Mouse (Mus musculus): ENCODE measurements around the gene Zfp27. TPM values are rescaled to one million over a fixed set of nuclear protein-coding genes. Genes with fewer than 3 reads are reported as not detected.

Zfp27 gene
- polyA plus RNA-seq, 1 experiment from 2014 or later = 19.2 TPM

DNA sequence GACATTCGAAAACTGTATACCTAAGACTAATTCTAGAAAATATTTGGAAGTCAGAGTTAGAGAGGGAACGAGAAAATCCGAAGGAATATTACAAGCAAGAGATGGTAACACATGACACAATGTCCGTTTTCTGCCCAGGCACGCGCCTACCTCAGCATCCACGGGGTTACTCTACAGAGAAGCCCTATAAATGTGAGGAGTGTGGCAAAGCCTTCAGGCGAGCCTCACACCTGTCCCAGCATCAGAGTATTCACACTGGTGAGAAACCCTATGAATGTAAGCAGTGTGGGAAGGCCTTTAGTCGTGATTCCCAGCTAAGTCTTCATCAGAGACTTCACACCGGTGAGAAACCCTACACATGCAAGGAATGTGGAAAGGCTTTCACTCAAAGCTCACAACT, 32.1 kb downstream of the Zfp27 start:
- ATAC-seq (no peak), DNase-seq (ENCODE audit: low spot score) (no peak)
- H3K4me2 ChIP-seq (ENCODE audit: low read length) = no peak overlapping the region
- H3K9me3 ChIP-seq (replicated peaks; ENCODE audit: control insufficient read depth, low read length) = peaks cover 32% of the 10 kb centered on the region
- H3K27ac ChIP-seq (ENCODE audit: low read depth, low read length) = no peak overlapping the region
- no peak overlapping the region for H3K4me3 ChIP-seq (ENCODE audit: low read depth, low read length)
- H3K27me3 ChIP-seq (replicated peaks; ENCODE audit: control insufficient read depth, insufficient read depth, low read length) = no peaks in the 10 kb centered on the region
- H3K9ac ChIP-seq (ENCODE audit: low read length) = no peak overlapping the region
- H3K36me3 ChIP-seq (ENCODE audit: control insufficient read depth, insufficient read depth, low read length) = peaks cover 19% of the 10 kb centered on the region
- H3K4me1 ChIP-seq (ENCODE audit: control insufficient read depth, insufficient read depth, low read length) = no peaks in the 10 kb centered on the region
- 92% methylated on average over 10 of the region's 10 CpGs for WGBS

DNA sequence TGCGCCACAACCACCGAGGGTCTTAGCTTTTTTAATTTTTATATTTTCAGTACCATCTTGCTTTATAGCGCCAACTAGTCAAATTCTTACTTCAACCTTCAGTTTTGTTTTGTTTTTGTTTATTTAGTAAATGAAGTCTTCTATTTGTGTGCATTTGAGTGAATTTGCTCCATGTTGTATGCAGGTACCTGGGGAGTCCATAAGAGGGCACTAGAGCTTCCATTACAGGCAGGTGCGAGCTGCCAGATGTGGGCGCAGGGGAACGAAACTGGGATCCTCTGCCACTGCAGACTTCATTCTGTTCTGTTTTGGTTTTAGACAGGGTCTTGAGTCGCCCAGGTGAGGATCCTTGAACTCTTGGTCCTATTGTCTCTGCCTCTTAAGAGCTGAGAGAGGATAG, 44.7 kb downstream of the Zfp27 start:
- DNase-seq (ENCODE audit: low spot score) (no peak), ATAC-seq (no peak)
- Histone ChIP-seq H3K27ac (ENCODE audit: low read depth, low read length) (no peak overlapping the region), H3K4me1 (ENCODE audit: control insufficient read depth, insufficient read depth, low read length) (peaks cover 6% of the 10 kb centered on the region; the same call in 1 of the 2 replicates), H3K27me3 (replicated peaks; ENCODE audit: control insufficient read depth, insufficient read depth, low read length) (no peaks in the 10 kb centered on the region), H3K4me2 (ENCODE audit: low read length) (no peak overlapping the region), H3K9me3 (replicated peaks; ENCODE audit: control insufficient read depth, low read length) (no peaks in the 10 kb centered on the region), H3K9ac (ENCODE audit: low read length) (no peak overlapping the region), H3K36me3 (ENCODE audit: control insufficient read depth, insufficient read depth, low read length) (no peaks in the 10 kb centered on the region), H3K4me3 (ENCODE audit: low read depth, low read length) (no peak overlapping the region)
- WGBS = 84% methylated on average over 7 of the region's 7 CpGs

DNA sequence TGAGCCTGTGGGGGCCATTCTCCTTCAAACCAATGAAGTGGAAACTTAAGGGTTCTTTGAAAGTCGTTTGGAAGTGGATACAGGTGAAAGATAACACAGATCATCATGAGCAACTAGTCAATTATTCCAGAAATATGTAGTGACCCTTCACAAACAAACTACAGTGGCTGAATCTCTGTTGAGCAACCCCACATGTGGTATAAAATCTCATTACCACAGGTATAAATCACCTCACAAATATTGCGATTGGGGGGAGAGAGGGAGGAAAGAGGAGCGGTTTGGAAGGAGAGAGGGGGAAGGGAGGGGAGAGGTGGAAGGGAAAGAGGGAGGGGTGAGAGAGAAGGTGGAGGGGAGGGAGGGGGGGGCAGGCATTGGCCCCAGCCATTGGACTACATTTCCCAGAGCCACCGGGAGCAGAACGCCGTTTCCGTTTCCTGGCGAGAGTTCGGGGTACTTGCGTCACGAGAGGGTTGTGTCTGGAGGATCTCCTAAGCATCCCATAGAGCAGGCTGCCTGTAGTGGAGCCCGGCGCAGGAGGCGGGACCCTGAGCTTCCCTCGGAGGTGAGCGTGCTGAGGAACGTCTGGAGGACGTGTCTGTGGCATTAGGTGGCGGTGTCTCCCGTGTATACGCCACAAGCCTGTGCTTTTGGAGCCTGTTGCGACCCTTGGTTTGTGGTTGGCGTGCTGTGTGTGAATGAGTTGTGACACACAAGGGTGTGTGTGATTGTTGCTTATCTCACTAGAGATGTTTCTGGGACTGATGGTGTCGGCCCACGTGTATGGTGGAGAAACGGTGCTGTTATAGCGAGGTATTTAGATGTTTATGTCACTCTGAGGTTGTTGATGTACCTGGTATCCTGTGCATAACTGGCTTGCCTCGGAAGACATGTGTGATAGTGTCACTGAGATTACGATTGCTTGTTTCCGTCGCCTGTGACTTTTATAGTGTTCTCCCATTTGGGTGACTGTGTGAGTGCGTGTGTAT, 46.5 kb downstream of the Zfp27 start, which contains the start of gene Zfp420:
Zfp420 (plus strand) TSS at position 448 of the 986 bp plus-strand sequence.
- peak; percentile 98 for DNase-seq (ENCODE audit: low spot score)
- Histone ChIP-seq H3K4me3 (ENCODE audit: low read depth, low read length) (peak within 1 kb of the TSS; percentile 47), H3K27ac (ENCODE audit: low read depth, low read length) (peak within 1 kb of the TSS; percentile 52; the same call in 1 of the 2 replicates), H3K4me2 (ENCODE audit: low read length) (peak within 1 kb of the TSS; percentile 55), H3K27me3 (replicated peaks; ENCODE audit: control insufficient read depth, insufficient read depth, low read length) (no peaks in the 10 kb centered on the region), H3K9ac (ENCODE audit: low read length) (peak within 1 kb of the TSS; percentile 60), H3K4me1 (ENCODE audit: control insufficient read depth, insufficient read depth, low read length) (peaks cover 6% of the 10 kb centered on the region; the same call in 1 of the 2 replicates), H3K36me3 (ENCODE audit: control insufficient read depth, insufficient read depth, low read length) (no peaks in the 10 kb centered on the region), H3K9me3 (replicated peaks; ENCODE audit: control insufficient read depth, low read length) (no peaks in the 10 kb centered on the region)
- ATAC-seq = peak; percentile 99
- WGBS = 6% methylated on average over 32 of the region's 32 CpGs

DNA sequence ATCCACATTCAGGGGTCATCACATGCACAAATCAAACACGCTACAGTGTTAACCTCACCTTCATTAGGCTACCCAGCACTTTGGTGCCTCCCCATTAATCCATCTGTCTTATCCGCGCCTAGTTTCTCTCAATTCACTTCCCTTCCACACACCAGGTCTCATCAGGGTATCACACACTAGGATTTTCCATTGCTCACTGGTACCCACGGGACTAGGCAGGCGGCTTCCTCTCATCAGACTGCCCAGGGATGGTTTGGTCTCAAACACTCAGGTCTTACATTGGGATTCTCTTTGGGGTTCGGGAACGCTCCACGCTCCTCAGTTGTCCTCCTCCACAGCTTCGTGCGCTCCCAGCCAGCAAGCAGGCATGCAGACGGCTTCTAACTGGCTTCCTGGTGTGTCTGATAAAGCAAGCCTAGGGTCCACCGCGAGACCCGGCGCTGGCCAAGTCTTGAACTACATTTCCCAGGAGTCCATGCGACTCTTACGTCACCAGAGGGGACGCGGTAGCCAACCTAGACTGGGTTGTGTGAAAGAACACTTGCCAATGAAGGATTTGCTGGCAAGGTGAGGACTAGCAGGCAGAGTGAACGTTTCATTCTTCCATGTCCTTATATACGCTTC, 53.0 kb downstream of the Zfp27 start, which contains the start of gene Zfp940:
Zfp940 (minus strand) TSS at position 451 of the 624 bp plus-strand sequence.
- Histone ChIP-seq H3K27me3 (replicated peaks; ENCODE audit: control insufficient read depth, insufficient read depth, low read length) (no peaks in the 10 kb centered on the region), H3K9me3 (replicated peaks; ENCODE audit: control insufficient read depth, low read length) (no peaks in the 10 kb centered on the region), H3K4me1 (ENCODE audit: control insufficient read depth, insufficient read depth, low read length) (peaks cover 4% of the 10 kb centered on the region), H3K36me3 (ENCODE audit: control insufficient read depth, insufficient read depth, low read length) (peaks cover 10% of the 10 kb centered on the region), H3K27ac (ENCODE audit: low read depth, low read length) (peak within 1 kb of the TSS; percentile 30; the same call in 1 of the 2 replicates), H3K9ac (ENCODE audit: low read length) (peak within 1 kb of the TSS; percentile 74), H3K4me3 (ENCODE audit: low read depth, low read length) (peak within 1 kb of the TSS; percentile 54), H3K4me2 (ENCODE audit: low read length) (peak within 1 kb of the TSS; percentile 74)
- peak; percentile 97 for DNase-seq (ENCODE audit: low spot score)
- WGBS = under 1% methylated on average over 21 of the region's 21 CpGs
- ATAC-seq = peak; percentile 99

DNA sequence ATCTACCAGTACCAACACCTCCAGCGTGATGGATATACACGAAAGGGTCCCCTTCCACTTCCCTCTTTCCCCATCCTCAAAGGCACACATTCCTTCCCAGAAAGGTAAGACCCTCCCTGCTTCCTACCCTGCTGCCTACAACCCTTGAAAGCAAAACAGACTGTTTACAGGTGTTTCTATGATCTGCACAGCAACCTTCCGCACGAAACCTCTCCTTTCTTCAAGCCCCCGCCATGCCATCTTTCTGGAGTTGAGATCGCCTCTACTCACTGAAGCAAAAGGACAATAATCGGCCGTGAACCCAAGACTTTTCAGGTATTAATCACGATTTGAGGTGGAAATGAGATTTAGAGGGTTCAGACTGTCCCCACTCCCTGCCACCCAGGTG, 53.5 kb downstream of the Zfp27 start:
- WGBS = 53% methylated on average over 9 of the region's 9 CpGs
- no peaks in the 10 kb centered on the region for H3K9me3 ChIP-seq (replicated peaks; ENCODE audit: control insufficient read depth, low read length)
- peaks cover 10% of the 10 kb centered on the region for H3K36me3 ChIP-seq (ENCODE audit: control insufficient read depth, insufficient read depth, low read length)
- H3K27me3 ChIP-seq (replicated peaks; ENCODE audit: control insufficient read depth, insufficient read depth, low read length) = no peaks in the 10 kb centered on the region
- ATAC-seq = no peak
- peak overlapping the region; percentile 74 for H3K9ac ChIP-seq (ENCODE audit: low read length)
- no peak for DNase-seq (ENCODE audit: low spot score)
- peak overlapping the region; percentile 74 for H3K4me2 ChIP-seq (ENCODE audit: low read length)
- peak overlapping the region; percentile 54 for H3K4me3 ChIP-seq (ENCODE audit: low read depth, low read length)
- H3K4me1 ChIP-seq (ENCODE audit: control insufficient read depth, insufficient read depth, low read length) = peaks cover 4% of the 10 kb centered on the region
- H3K27ac ChIP-seq (ENCODE audit: low read depth, low read length) = 0 out of 2 replicates have a peak overlapping the region, but pooled peaks have one; percentile 30

DNA sequence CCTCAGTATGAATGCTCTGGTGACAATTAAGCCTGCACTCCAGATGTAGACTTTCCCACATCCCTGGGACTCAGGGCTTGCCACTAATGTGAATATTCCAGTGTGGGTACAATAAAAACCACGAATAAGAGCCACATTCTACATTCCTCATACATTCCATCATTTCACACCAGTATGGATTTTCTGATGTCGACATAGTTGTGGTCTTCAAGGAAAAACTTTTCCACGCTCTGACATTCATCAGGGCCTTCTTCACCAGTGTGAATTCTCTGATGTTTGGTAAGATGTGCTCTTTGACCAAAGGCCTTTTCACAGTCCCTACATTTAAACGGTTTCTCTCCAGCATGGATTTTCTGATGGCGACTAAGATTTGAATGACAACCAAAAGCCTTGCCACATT, 61.8 kb downstream of the Zfp27 start:
- DNase-seq (ENCODE audit: low spot score) (no peak), ATAC-seq (no peak)
- Histone ChIP-seq H3K27ac (ENCODE audit: low read depth, low read length) (no peak overlapping the region), H3K36me3 (ENCODE audit: control insufficient read depth, insufficient read depth, low read length) (peaks cover 36% of the 10 kb centered on the region), H3K4me3 (ENCODE audit: low read depth, low read length) (no peak overlapping the region), H3K4me2 (ENCODE audit: low read length) (no peak overlapping the region), H3K9ac (ENCODE audit: low read length) (no peak overlapping the region), H3K27me3 (replicated peaks; ENCODE audit: control insufficient read depth, insufficient read depth, low read length) (no peaks in the 10 kb centered on the region), H3K4me1 (ENCODE audit: control insufficient read depth, insufficient read depth, low read length) (no peaks in the 10 kb centered on the region), H3K9me3 (replicated peaks; ENCODE audit: control insufficient read depth, low read length) (no peaks in the 10 kb centered on the region)
- 94% methylated on average over 5 of the region's 5 CpGs for WGBS

Small RNA genes lying within 50 kb of the gene (microRNA-seq; reads per million reads assigned to microRNA genes)
- not detected for gene Mir7668

Other genes with a start within 250 kb of the Zfp27 start
- 0.17 and 0.20 TPM in 2 replicates for gene Catsperg2, start 179.5 kb downstream of the Zfp27 start, polyA plus RNA-seq (2014; fragmentation: Nextera tagmentation; extraction: Ambion mirVana)
- 18.3 and 23.9 TPM in 2 replicates for gene Zfp84, start 138.0 kb downstream of the Zfp27 start, polyA plus RNA-seq (2014; fragmentation: Nextera tagmentation; extraction: Ambion mirVana)
- gene Zfp30, start 122.6 kb downstream of the Zfp27 start, polyA plus RNA-seq (2014; fragmentation: Nextera tagmentation; extraction: Ambion mirVana) = 15.8 and 17.0 TPM in 2 replicates
- 23.0 and 34.3 TPM in 2 replicates for gene Zfp790, start 90.5 kb downstream of the Zfp27 start, polyA plus RNA-seq (2014; fragmentation: Nextera tagmentation; extraction: Ambion mirVana)
- gene Zfp940, start 52.9 kb downstream of the Zfp27 start, polyA plus RNA-seq (2014; fragmentation: Nextera tagmentation; extraction: Ambion mirVana) = 15.7 and 17.1 TPM in 2 replicates
- 16.5 and 21.6 TPM in 2 replicates for gene Zfp420, start 46.6 kb downstream of the Zfp27 start, polyA plus RNA-seq (2014; fragmentation: Nextera tagmentation; extraction: Ambion mirVana)
- 9.9 and 10.5 TPM in 2 replicates for gene Zfp383, start 1.7 kb upstream of the Zfp27 start, polyA plus RNA-seq (2014; fragmentation: Nextera tagmentation; extraction: Ambion mirVana)
- gene Zfp74, start 47.5 kb upstream of the Zfp27 start, polyA plus RNA-seq (2014; fragmentation: Nextera tagmentation; extraction: Ambion mirVana) = 9.2 and 15.7 TPM in 2 replicates
- 2.9 and 4.3 TPM in 2 replicates for gene Zfp568, start 77.4 kb upstream of the Zfp27 start, polyA plus RNA-seq (2014; fragmentation: Nextera tagmentation; extraction: Ambion mirVana)
- 14.3 and 17.1 TPM in 2 replicates for gene Zfp14, start 144.8 kb upstream of the Zfp27 start, polyA plus RNA-seq (2014; fragmentation: Nextera tagmentation; extraction: Ambion mirVana)
- 13.6 and 13.8 TPM in 2 replicates for gene Zfp82, start 166.3 kb upstream of the Zfp27 start, polyA plus RNA-seq (2014; fragmentation: Nextera tagmentation; extraction: Ambion mirVana)
- 2.0 and 2.7 TPM in 2 replicates for gene Gm26920, start 183.8 kb upstream of the Zfp27 start, polyA plus RNA-seq (2014; fragmentation: Nextera tagmentation; extraction: Ambion mirVana)
- gene Zfp566, start 184.0 kb upstream of the Zfp27 start, polyA plus RNA-seq (2014; fragmentation: Nextera tagmentation; extraction: Ambion mirVana) = 18.7 and 20.3 TPM in 2 replicates
- gene Zfp260, start 188.2 kb upstream of the Zfp27 start, polyA plus RNA-seq (2014; fragmentation: Nextera tagmentation; extraction: Ambion mirVana) = 123 and 140 TPM in 2 replicates
- gene Zfp382, start 215.4 kb upstream of the Zfp27 start, polyA plus RNA-seq (2014; fragmentation: Nextera tagmentation; extraction: Ambion mirVana) = 4.6 and 7.7 TPM in 2 replicates